Mouse (Mus musculus) forebrain, embryonic 11.5 days (tissue): ENCODE measurements around the gene Kcnh4. TPM values are rescaled to one million over a fixed set of nuclear protein-coding genes. Genes with fewer than 3 reads are reported as not detected.

Source experiments
- ATAC-seq: fragments of 200-750 bp; cut with Nextera tagmentation; replicated peaks from 2 replicates; pipeline ENCODE4 v1.8.0; 2017; ENCODE audit warnings: moderate TSS enrichment; ENCODE audit not compliant: low FRiP score
- DNase-seq: peaks from one replicate; pipeline ENCODE4 v3.0.0-alpha.2; 2017; ENCODE audit warnings: low spot score
- H3K27ac ChIP-seq: fragments of 300-500 bp; sonication (generic); 2 replicates; pipeline ENCODE4 v1.5.1; 2014; ENCODE audit warnings: low read depth, low read length
- H3K27me3 ChIP-seq: fragments of 300-500 bp; sonication (generic); 2 replicates; pipeline ENCODE4 v1.6.1; 2014; ENCODE audit warnings: mild to moderate bottlenecking, low read length, mixed read lengths; ENCODE audit not compliant: control insufficient read depth, insufficient read depth
- H3K36me3 ChIP-seq: fragments of 300-500 bp; sonication (generic); 2 replicates; pipeline ENCODE4 v1.6.1; 2014; ENCODE audit warnings: mild to moderate bottlenecking, low read length, moderate library complexity, mixed read lengths; ENCODE audit not compliant: control insufficient read depth, insufficient read depth
- H3K4me1 ChIP-seq: fragments of 300-500 bp; sonication (generic); replicated peaks from 2 replicates; pipeline ENCODE4 v1.6.1; 2014; ENCODE audit warnings: low read length, mixed read lengths; ENCODE audit not compliant: control insufficient read depth, insufficient read depth
- H3K4me2 ChIP-seq: fragments of 300-500 bp; sonication (generic); 2 replicates; pipeline ENCODE4 v1.6.1; 2014; ENCODE audit warnings: low read depth, mild to moderate bottlenecking, low read length, moderate library complexity, mixed read lengths; ENCODE audit not compliant: severe bottlenecking
- H3K4me3 ChIP-seq: fragments of 300-500 bp; sonication (generic); 2 replicates; pipeline ENCODE4 v1.5.1; 2014; ENCODE audit warnings: low read depth, low read length
- H3K9ac ChIP-seq: fragments of 300-500 bp; sonication (generic); 2 replicates; pipeline ENCODE4 v1.6.1; 2014; ENCODE audit warnings: low read length
- H3K9me3 ChIP-seq: fragments of 300-500 bp; sonication (generic); 2 replicates; pipeline ENCODE4 v1.6.1; 2016; ENCODE audit warnings: low read length, mixed read lengths; ENCODE audit not compliant: control insufficient read depth
- WGBS: fragments of 180-500 bp; shearing (Covaris S2); extraction: QIAGEN DNeasy Blood & Tissue Kit; methylation state at CpG from one replicate; pipeline ENCODE4 v1.1.7; 2014; 5-methylcytosine and 5-hydroxymethylcytosine counted together
- polyA plus RNA-seq: library from polyadenylated mRNA; unstranded; fragments of >200 nt; fragmentation: Nextera tagmentation; extraction: Ambion mirVana; gene quantifications from 2 replicates; pipeline ENCODE4 v1.2.1, GENCODE M21; 2014

Gene Kcnh4
- polyA plus RNA-seq, 1 experiment from 2014 or later = 2.7 TPM

DNA sequence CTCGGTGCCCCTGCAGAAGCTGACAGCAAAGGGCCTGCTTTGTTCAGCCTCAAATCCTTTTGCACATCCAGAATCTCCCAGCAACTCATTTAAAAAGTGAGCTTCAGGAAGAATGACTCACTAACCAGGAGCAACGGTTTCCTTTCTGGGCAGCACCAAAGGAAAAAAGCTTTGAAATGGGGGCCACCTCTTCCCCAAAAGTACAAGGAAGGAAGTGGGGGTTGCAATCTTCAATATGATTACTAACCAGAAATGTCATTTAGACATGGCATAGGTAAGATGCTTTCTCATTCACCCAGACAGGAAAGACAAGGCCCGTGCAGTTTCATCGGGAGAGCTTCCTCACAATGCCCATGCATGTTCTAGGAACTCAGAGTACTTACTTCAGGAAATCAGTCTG lies 38.5 kb downstream of the Kcnh4 start:
- H3K9ac ChIP-seq = no peak overlapping the region
- H3K9me3 ChIP-seq = no peaks in the 10 kb centered on the region
- no peaks in the 10 kb centered on the region; the same call in 1 of the 2 replicates for H3K4me1 ChIP-seq
- no peaks in the 10 kb centered on the region for H3K27me3 ChIP-seq
- no peak overlapping the region for H3K27ac ChIP-seq
- H3K36me3 ChIP-seq = no peaks in the 10 kb centered on the region; the same call in 1 of the 2 replicates
- H3K4me3 ChIP-seq = no peak overlapping the region
- 62% methylated on average over 4 of the region's 4 CpGs for WGBS
- no peak for DNase-seq
- ATAC-seq = no peak
- no peak overlapping the region for H3K4me2 ChIP-seq

GRCm38 (mm10) chr11:100720345-100720744 lies 39.4 kb downstream of the Kcnh4 start:
- Histone ChIP-seq H3K4me1 (no peaks in the 10 kb centered on the region; the same call in 1 of the 2 replicates), H3K4me2 (no peak overlapping the region), H3K9me3 (no peaks in the 10 kb centered on the region), H3K27ac (no peak overlapping the region), H3K36me3 (no peaks in the 10 kb centered on the region; the same call in 1 of the 2 replicates), H3K27me3 (no peaks in the 10 kb centered on the region), H3K9ac (no peak overlapping the region), H3K4me3 (no peak overlapping the region)
- 76% methylated on average over 5 of the region's 5 CpGs for WGBS
- no peak for DNase-seq
- no peak for ATAC-seq

DNA sequence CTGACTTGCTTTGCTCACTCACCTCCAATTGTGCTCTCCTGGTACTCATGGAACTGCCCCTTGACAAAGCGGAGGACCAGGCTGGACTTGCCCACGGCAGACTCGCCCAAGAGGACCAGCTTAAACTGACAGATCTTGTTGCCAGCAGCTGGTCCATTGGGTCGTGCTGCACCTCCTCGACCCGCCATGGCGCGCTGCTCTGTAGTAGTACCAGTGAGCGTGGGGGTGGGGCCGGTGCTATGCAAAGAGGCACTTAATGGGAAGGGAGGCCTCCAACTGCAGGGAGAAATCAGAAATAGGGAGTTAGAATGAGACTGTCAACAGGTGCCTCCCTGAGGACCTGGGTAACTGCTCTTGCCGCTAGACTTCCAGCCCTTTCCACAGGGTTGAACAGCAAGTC lies 39.8 kb downstream of the Kcnh4 start:
- Histone ChIP-seq H3K9ac (no peak overlapping the region), H3K4me2 (no peak overlapping the region), H3K9me3 (no peaks in the 10 kb centered on the region), H3K27ac (no peak overlapping the region), H3K36me3 (no peaks in the 10 kb centered on the region; the same call in 1 of the 2 replicates), H3K4me1 (peaks cover under 1% of the 10 kb centered on the region), H3K27me3 (no peaks in the 10 kb centered on the region), H3K4me3 (no peak overlapping the region)
- ATAC-seq (no peak), DNase-seq (no peak)
- WGBS = 83% methylated on average over 11 of the region's 11 CpGs

- ATAC-seq (no peak), DNase-seq (no peak)
- Histone ChIP-seq H3K9me3 (no peaks in the 10 kb centered on the region), H3K27me3 (no peaks in the 10 kb centered on the region), H3K4me2 (no peak overlapping the region), H3K27ac (no peak overlapping the region), H3K9ac (no peak overlapping the region), H3K4me1 (peaks cover 2% of the 10 kb centered on the region), H3K4me3 (no peak overlapping the region), H3K36me3 (no peaks in the 10 kb centered on the region; the same call in 1 of the 2 replicates)
- 87% methylated on average over 3 of the region's 3 CpGs for WGBS
Observed at GRCm38 (mm10) chr11:100719312-100719711, 40.4 kb downstream of the Kcnh4 start.

DNA sequence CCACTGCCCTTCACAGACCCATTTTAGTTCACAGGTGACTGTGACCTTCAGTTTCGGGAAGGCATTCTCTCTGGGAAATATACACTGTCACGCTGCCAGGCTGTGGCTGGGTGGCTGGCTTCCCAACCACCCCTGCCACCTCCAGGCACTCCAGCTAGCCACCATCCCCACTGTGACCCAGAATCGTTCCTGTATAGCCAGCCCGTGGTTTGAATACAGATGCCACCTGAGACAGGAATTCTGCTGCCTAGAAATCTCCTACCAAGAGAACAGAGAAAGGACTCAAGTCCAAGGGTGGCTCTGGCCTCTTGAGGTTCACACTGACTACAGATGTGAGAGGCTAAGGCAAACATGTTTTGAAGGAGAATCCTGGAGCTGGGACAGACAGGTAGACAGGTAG lies 40.9 kb downstream of the Kcnh4 start:
- Histone ChIP-seq H3K27ac (no peak overlapping the region), H3K4me1 (peaks cover 6% of the 10 kb centered on the region), H3K4me2 (no peak overlapping the region), H3K4me3 (no peak overlapping the region), H3K27me3 (no peaks in the 10 kb centered on the region), H3K36me3 (no peaks in the 10 kb centered on the region; the same call in 1 of the 2 replicates), H3K9me3 (no peaks in the 10 kb centered on the region), H3K9ac (no peak overlapping the region)
- 90% methylated on average over 4 of the region's 4 CpGs for WGBS
- DNase-seq = no peak
- no peak for ATAC-seq

DNA sequence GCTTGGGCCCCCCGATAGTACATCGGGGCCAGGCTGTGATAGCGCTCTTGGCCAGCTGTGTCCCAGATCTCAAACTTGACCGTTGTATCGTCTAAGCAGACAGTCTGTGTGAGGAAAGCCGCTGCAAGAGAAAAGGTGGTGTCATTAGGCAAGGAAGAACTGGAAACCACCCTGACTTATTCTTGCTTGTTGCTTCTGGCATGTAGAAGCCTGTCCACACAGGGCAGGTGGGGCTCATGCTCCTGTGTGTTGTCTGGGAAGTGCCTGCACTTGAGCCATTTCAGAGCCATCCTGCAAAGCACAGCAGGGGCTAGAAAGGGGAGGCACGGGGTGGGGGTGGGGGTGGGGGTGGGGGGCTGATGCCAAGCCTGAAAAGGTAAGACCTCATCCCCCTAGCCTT lies 41.3 kb downstream of the Kcnh4 start:
- H3K4me2 ChIP-seq = no peak overlapping the region
- H3K9me3 ChIP-seq = no peaks in the 10 kb centered on the region
- no peak overlapping the region for H3K9ac ChIP-seq
- peaks cover 11% of the 10 kb centered on the region for H3K4me1 ChIP-seq
- no peaks in the 10 kb centered on the region; the same call in 1 of the 2 replicates for H3K36me3 ChIP-seq
- no peak overlapping the region for H3K27ac ChIP-seq
- ATAC-seq (no peak), DNase-seq (no peak)
- 92% methylated on average over 7 of the region's 7 CpGs for WGBS
- no peak overlapping the region for H3K4me3 ChIP-seq
- H3K27me3 ChIP-seq = no peaks in the 10 kb centered on the region

DNA sequence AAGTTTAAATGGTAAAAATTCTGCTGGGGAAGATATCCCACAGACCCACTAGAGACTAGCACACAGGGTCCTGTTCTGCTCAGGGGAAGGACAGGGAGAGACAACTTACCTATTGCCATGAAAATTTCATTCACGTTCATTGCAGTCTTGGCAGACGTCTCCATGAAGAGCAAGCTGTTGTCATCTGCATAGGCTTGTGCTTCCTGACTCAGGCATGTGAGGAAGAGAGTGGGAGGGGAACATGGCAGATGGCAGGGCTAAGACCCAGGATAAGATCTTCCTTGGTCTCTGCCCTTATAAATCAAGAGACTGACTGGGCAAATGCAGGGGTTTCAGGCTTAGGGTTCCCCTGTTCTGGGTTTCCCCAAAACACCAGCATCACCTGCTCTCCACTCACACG lies 43.1 kb downstream of the Kcnh4 start:
- 92% methylated on average over 3 of the region's 3 CpGs for WGBS
- Histone ChIP-seq H3K9me3 (no peaks in the 10 kb centered on the region), H3K36me3 (no peaks in the 10 kb centered on the region; the same call in 1 of the 2 replicates), H3K27ac (no peak overlapping the region), H3K4me2 (no peak overlapping the region), H3K9ac (no peak overlapping the region), H3K4me1 (peaks cover 12% of the 10 kb centered on the region), H3K4me3 (no peak overlapping the region), H3K27me3 (no peaks in the 10 kb centered on the region)
- DNase-seq = no peak
- ATAC-seq = no peak

- H3K4me3 ChIP-seq = no peak overlapping the region
- no peaks in the 10 kb centered on the region for H3K27me3 ChIP-seq
- no peaks in the 10 kb centered on the region for H3K9me3 ChIP-seq
- no peak overlapping the region for H3K9ac ChIP-seq
- DNase-seq = no peak
- 78% methylated on average over 6 of the region's 6 CpGs for WGBS
- no peak for ATAC-seq
- H3K27ac ChIP-seq = no peak overlapping the region
- no peak overlapping the region for H3K4me2 ChIP-seq
- H3K36me3 ChIP-seq = no peaks in the 10 kb centered on the region; the same call in 1 of the 2 replicates
- H3K4me1 ChIP-seq = peaks cover 12% of the 10 kb centered on the region
Observed at GRCm38 (mm10) chr11:100714948-100715347, 44.8 kb downstream of the Kcnh4 start.

DNA sequence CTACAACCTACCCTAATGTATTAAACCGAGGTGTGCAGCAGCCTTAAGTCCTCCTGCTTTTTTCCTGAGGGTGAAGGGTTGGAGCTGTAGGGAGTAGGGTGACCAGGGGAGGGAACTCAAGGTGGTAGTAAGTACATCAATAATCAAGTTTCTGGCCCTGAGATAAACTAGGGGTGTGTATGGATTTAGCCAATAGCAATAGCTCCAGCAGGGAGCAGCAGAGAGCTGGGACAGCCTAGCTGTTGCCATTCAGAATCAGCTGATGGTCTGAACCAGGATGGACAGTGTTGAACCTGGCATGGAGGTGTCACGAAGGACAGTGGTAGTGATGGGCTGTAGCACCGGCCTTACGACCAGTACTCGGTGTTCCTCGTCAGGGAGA lies 45.2 kb downstream of the Kcnh4 start:
- WGBS = 59% methylated on average over 6 of the region's 6 CpGs
- no peak overlapping the region; the same call in 1 of the 2 replicates for H3K9ac ChIP-seq
- no peak overlapping the region for H3K4me3 ChIP-seq
- no peaks in the 10 kb centered on the region for H3K9me3 ChIP-seq
- H3K27me3 ChIP-seq = no peaks in the 10 kb centered on the region
- DNase-seq = peak; percentile 83
- H3K36me3 ChIP-seq = no peaks in the 10 kb centered on the region; the same call in 1 of the 2 replicates
- no peak; the same call in 1 of the 2 replicates for ATAC-seq
- H3K4me2 ChIP-seq = peak overlapping the region; percentile 42; the same call in 1 of the 2 replicates
- H3K4me1 ChIP-seq = peaks cover 12% of the 10 kb centered on the region
- H3K27ac ChIP-seq = peak overlapping the region; percentile 7; the same call in 1 of the 2 replicates
